In genomic region chr7:100479823-100480164, GRCm38 (mm10) we compare ENCODE assay signal across 19 mouse cellular contexts. TPM values are rescaled to one million over a fixed set of nuclear protein-coding genes. Genes with fewer than 3 reads are reported as not detected.
DNase-seq lines count a peak whose midpoint lies in the region; ATAC-seq lines count a peak whose summit lies in the region.
"Had no signal": no experiment of that assay in that cellular context is flagged by ENCODE, and none has a peak within 500 bp of the region (broad histone marks: within the 10 kb centered on the region; RNA-seq: fewer than 3 reads in every experiment).

No protein-coding gene starts in this region.

- H3K27ac ChIP-seq in heart, embryonic 12.5 days (ENCODE audit: poor library complexity, severe bottlenecking), result no peak overlapping the region
- H3K27ac ChIP-seq: heart, embryonic 13.5 days; left cerebral cortex, adult 2 months; limb, embryonic 15.5 days; midbrain, embryonic 12.5 days had no signal

- no peaks in the 10 kb centered on the region for H3K9me3 ChIP-seq in heart, embryonic 12.5 days (replicated peaks)
- H3K9me3 ChIP-seq: heart, embryonic 13.5 days; limb, embryonic 15.5 days; midbrain, embryonic 12.5 days had no signal

- H3K4me3 ChIP-seq in heart, embryonic 12.5 days, result no peak overlapping the region
- H3K4me3 ChIP-seq: heart, embryonic 13.5 days; left cerebral cortex, adult 2 months; limb, embryonic 15.5 days; midbrain, embryonic 12.5 days had no signal

- peaks cover 12% of the 10 kb centered on the region; the same call in 1 of the 2 replicates for H3K27me3 ChIP-seq in heart, embryonic 12.5 days (replicated peaks)
- H3K27me3 ChIP-seq: limb, embryonic 15.5 days; midbrain, embryonic 12.5 days had no signal

- no peaks in the 10 kb centered on the region for H3K36me3 ChIP-seq in heart, embryonic 12.5 days
- H3K36me3 ChIP-seq: heart, embryonic 13.5 days; limb, embryonic 15.5 days; midbrain, embryonic 12.5 days had no signal

- H3K4me2 ChIP-seq in heart, embryonic 12.5 days, result peak overlapping the region; percentile 21; the same call in 1 of the 2 replicates
- H3K4me2 ChIP-seq: heart, embryonic 13.5 days; limb, embryonic 15.5 days; midbrain, embryonic 12.5 days had no signal

- intact Hi-C loops in left cerebral cortex, postnatal 4 days (cut with DNase I), result no loop called here

- DNase-seq in heart, adult 9 months (ENCODE audit: low spot score in 2 of 2), result no peak
- DNase-seq in left cerebral cortex, postnatal 4 days, result peak; percentile 35
- DNase-seq in left cerebral cortex, adult 18-20 months (ENCODE audit: low spot score in 2 of 2), result no peak
- peak; percentile 18 for DNase-seq in R1 (ENCODE audit: low read depth, low spot score)
- DNase-seq in retina, embryonic 14.5 days (ENCODE audit: low spot score), result peak; percentile 25
- DNase-seq in gastrocnemius, adult 8-10 months (ENCODE audit: low spot score in 2 of 2), result no peak
- DNase-seq: cerebellum, adult 11-12 months; gastrocnemius, postnatal 25 days; lung, postnatal 10 days had no signal

- peak; percentile 39; the same call in 1 of the 2 replicates for ATAC-seq in heart, embryonic 12.5 days (ENCODE audit: insufficient number of reproducible peaks, low FRiP score)
- no peak for ATAC-seq in megakaryocyte, adult 5-6 weeks (ENCODE audit: poor library complexity, severe bottlenecking)
- ATAC-seq: forebrain, embryonic 16.5 days had no signal

- 0 out of 2 replicates have a peak overlapping the region, but pooled peaks have one; percentile 48 for H3K9ac ChIP-seq in heart, embryonic 12.5 days
- H3K9ac ChIP-seq: heart, embryonic 13.5 days; limb, embryonic 15.5 days; midbrain, embryonic 12.5 days had no signal

- H3K4me1 ChIP-seq in heart, embryonic 12.5 days (replicated peaks), result peaks cover 3% of the 10 kb centered on the region
- H3K4me1 ChIP-seq: midbrain, embryonic 12.5 days had no signal

- WGBS in heart, embryonic 12.5 days, result 56% methylated on average over 15 of the region's 15 CpGs

RNA-seq across cellular contexts. Expression of gene Ucp3, which starts 7.0 kb away (rescaled TPM):
- polyA plus RNA-seq in heart, embryonic 12.5 days (2016; fragmentation: Nextera tagmentation; extraction: Ambion mirVana), result 0.10 and 0.20 TPM in 2 replicates
- total RNA-seq in left cerebral cortex, postnatal 4 days (2021), result under 1 TPM in 1 of 2 experiments, not detected in 1; 0.28 TPM
- total RNA-seq in left cerebral cortex, adult 18-20 months (2021), result 1 to 10 TPM; 2.0 to 3.6 TPM
- total RNA-seq in gastrocnemius, adult 8-10 months (2022), result 100 to 1,000 TPM in 2 of 4 experiments, 10 to 100 TPM in 2; 88.7 to 109 (median 102) TPM
- 0.07 TPM in 2 replicates for total RNA-seq in megakaryocyte, adult 5-6 weeks (2015)
- total RNA-seq in megakaryocyte, adult 5-6 weeks (2017), result 0.45 TPM in 1 of 2 replicates, not detected in the other
- total RNA-seq: common myeloid progenitor, adult 5-6 weeks; hematopoietic stem cell, adult 5-6 weeks had no signal
- polyA plus RNA-seq: forebrain, embryonic 16.5 days; midbrain, embryonic 12.5 days; neural tube, embryonic 11.5 days had no signal

RNA-seq across cellular contexts. Expression of gene Ucp2, which starts 13.3 kb away (rescaled TPM):
- 240 and 245 TPM in 2 replicates for polyA plus RNA-seq in heart, embryonic 12.5 days (2016; fragmentation: Nextera tagmentation; extraction: Ambion mirVana)
- total RNA-seq in left cerebral cortex, postnatal 4 days (2021), result 10 to 100 TPM; 46.2 to 47.2 TPM
- 10 to 100 TPM; 45.3 to 77.9 TPM for total RNA-seq in left cerebral cortex, adult 18-20 months (2021)
- 10 to 100 TPM in 2 of 4 experiments, 1 to 10 TPM in 2; 6.3 to 15.0 (median 12.0) TPM for total RNA-seq in gastrocnemius, adult 8-10 months (2022)
- total RNA-seq in megakaryocyte, adult 5-6 weeks (2015), result 702 and 742 TPM in 2 replicates
- total RNA-seq in megakaryocyte, adult 5-6 weeks (2017), result 316 and 332 TPM in 2 replicates

RNA-seq across cellular contexts. Expression of gene Dnajb13, which starts 35.0 kb away (rescaled TPM):
- 0.10 and 0.28 TPM in 2 replicates for polyA plus RNA-seq in heart, embryonic 12.5 days (2016; fragmentation: Nextera tagmentation; extraction: Ambion mirVana)
- under 1 TPM; 0.38 to 0.62 TPM for total RNA-seq in left cerebral cortex, postnatal 4 days (2021)
- total RNA-seq in left cerebral cortex, adult 18-20 months (2021), result under 1 TPM; 0.14 to 0.40 TPM
- under 1 TPM in 1 of 4 experiments, not detected in 3; 0.13 TPM for total RNA-seq in gastrocnemius, adult 8-10 months (2022)
- total RNA-seq in megakaryocyte, adult 5-6 weeks (2015), result not detected in 2 replicates
- 0.16 and 0.44 TPM in 2 replicates for total RNA-seq in megakaryocyte, adult 5-6 weeks (2017)
- total RNA-seq: gastrocnemius, postnatal 25 days had no signal

RNA-seq across cellular contexts. Expression of gene Coa4, which starts 57.1 kb away (rescaled TPM):
- polyA plus RNA-seq in heart, embryonic 12.5 days (2016; fragmentation: Nextera tagmentation; extraction: Ambion mirVana), result 18.9 and 19.2 TPM in 2 replicates
- 1 to 10 TPM; 8.9 to 9.0 TPM for total RNA-seq in left cerebral cortex, postnatal 4 days (2021)
- total RNA-seq in left cerebral cortex, adult 18-20 months (2021), result 1 to 10 TPM; 6.6 to 7.3 TPM
- 10 to 100 TPM in 2 of 4 experiments, 1 to 10 TPM in 2; 8.3 to 10.7 (median 9.7) TPM for total RNA-seq in gastrocnemius, adult 8-10 months (2022)
- 24.7 and 31.5 TPM in 2 replicates for total RNA-seq in megakaryocyte, adult 5-6 weeks (2015)
- 19.4 and 23.0 TPM in 2 replicates for total RNA-seq in megakaryocyte, adult 5-6 weeks (2017)

Comparison
In these comparisons a context has a peak if more than half of its experiments do, and no peak if none do; other contexts are left out.
1. DNase-seq: peak in left cerebral cortex, postnatal 4 days (single experiment), R1 (single experiment) and retina, embryonic 14.5 days (single experiment); none in heart, adult 9 months (0 of 2), left cerebral cortex, adult 18-20 months (0 of 2) and gastrocnemius, adult 8-10 months (0 of 2).
2. RNA of gene Ucp3, which starts 7.0 kb away (total RNA-seq): 88.7 to 109 TPM in gastrocnemius, adult 8-10 months; 2.0 to 3.6 TPM in left cerebral cortex, adult 18-20 months, 0.28 TPM in left cerebral cortex, postnatal 4 days and 0.07 to 0.45 TPM in megakaryocyte, adult 5-6 weeks; every median in the first group is over 10 times any median in the second.
3. RNA of gene Ucp2, which starts 13.3 kb away (total RNA-seq): 316 to 742 TPM in megakaryocyte, adult 5-6 weeks; 45.3 to 77.9 TPM in left cerebral cortex, adult 18-20 months, 46.2 to 47.2 TPM in left cerebral cortex, postnatal 4 days and 6.3 to 15.0 TPM in gastrocnemius, adult 8-10 months; every median in the first group is over 4 times any median in the second.